Mouse (Mus musculus) splenic B cell, adult 2 months (primary cell): ENCODE data around the gene 4930402H24Rik.

Experiments
- DNase-seq: peaks from one replicate; pipeline ENCODE4 v3.0.0-alpha.2; 2011; ENCODE audit warnings: low read depth, low spot score
- H3K27me3 ChIP-seq: 2 replicates; pipeline ENCODE4 v1.6.1; 2012; ENCODE audit warnings: mild to moderate bottlenecking, low read length, moderate library complexity, mixed read lengths; ENCODE audit not compliant: control insufficient read depth, poor library complexity, insufficient read depth, severe bottlenecking
- H3K36me3 ChIP-seq: 2 replicates; pipeline ENCODE4 v1.6.1; 2012; ENCODE audit warnings: mild to moderate bottlenecking, low read length, moderate library complexity, mixed read lengths; ENCODE audit not compliant: control insufficient read depth, poor library complexity, insufficient read depth, severe bottlenecking

Gene 4930402H24Rik

GRCm38 (mm10) chr2:130706602-130707001, 199.6 kb downstream of the 4930402H24Rik start:
- DNase-seq: no peak
- no peaks in the 10 kb centered on the region for H3K36me3 ChIP-seq
- no peaks in the 10 kb centered on the region; the same call in 1 of the 2 replicates for H3K27me3 ChIP-seq

- H3K36me3 ChIP-seq: no peaks in the 10 kb centered on the region
- no peak for DNase-seq
Measured at GRCm38 (mm10) chr2:130705178-130705577, 201.0 kb downstream of the 4930402H24Rik start.

DNA sequence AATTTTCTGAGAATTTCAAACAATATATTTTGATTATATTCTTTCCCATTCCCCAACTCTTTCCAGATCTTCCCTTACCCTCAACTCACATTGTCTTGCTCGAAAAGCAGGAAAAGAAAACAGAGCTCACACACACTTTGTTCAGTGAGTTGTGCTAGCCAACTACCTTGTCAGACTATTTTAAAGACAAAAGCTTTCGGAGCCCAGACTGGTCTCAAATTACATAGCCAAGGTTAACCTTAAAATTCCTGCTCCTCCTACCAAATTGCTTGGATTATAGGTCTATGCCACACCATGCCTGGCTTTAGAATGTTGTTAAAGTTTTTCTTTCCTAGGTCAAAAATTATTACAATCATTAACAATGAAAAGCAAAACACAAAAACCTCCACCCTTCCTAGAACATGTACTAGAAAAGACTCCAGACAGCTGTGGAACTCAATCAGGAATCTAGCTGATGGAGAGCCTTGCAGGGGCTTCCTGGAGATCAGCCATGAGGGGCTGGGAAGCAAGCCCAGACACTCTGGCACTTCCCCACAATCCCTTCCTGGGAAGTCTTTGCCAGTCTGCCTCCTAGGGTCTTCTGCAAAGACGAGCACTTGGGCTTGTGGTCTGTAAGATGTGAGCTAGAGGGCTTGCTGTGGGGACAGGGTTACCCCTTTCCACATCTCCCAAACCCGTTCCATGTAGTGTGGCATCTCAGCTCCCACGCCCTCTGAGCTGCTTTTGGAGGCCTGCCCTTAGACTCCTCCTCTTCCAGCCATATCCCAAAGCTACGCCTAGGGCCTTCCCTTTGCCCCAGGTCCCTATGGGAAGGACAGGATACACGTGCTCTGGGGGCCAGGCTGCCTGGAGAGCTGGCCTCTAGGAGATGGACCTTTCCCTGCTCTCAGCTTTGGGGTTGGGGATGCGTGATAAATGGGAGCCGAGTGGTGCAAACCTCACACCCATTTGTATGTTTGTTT, 201.9 kb downstream of the 4930402H24Rik start:
- DNase-seq: no peak
- Histone ChIP-seq H3K36me3 (no peaks in the 10 kb centered on the region), H3K27me3 (no peaks in the 10 kb centered on the region; the same call in 1 of the 2 replicates)

More at GRCm38 (mm10) chr2:130705178-130705577, 201.0 kb downstream of the 4930402H24Rik start:
- no peaks in the 10 kb centered on the region; the same call in 1 of the 2 replicates for H3K27me3 ChIP-seq

DNA sequence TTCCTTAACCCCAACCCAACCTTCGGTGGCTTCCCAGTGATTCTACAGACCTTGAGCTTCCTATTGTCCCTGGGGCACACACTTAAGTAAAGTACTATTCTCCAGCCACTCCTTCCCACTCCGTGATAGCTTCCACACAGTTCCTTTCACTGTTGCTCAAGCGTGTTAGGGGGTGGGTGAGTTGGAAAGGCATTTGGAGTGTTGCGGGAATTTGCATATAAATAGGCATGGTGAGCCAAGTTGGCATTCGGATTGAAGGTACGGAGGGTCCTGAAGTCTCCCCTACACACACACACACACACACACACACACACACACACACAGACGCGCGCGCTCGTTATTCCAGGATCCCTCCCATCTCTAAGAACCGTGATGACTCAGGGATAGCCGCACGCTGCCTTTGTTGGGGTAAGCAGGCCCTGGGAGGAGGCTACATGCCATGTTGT, 208.4 kb downstream of the 4930402H24Rik start:
- no peak for DNase-seq
- no peaks in the 10 kb centered on the region for H3K36me3 ChIP-seq
- no peaks in the 10 kb centered on the region for H3K27me3 ChIP-seq

- H3K36me3 ChIP-seq: no peaks in the 10 kb centered on the region
- DNase-seq: peak; percentile 85
Measured at GRCm38 (mm10) chr2:130697153-130697810, 208.9 kb downstream of the 4930402H24Rik start, which contains the start of gene Slc4a11. TSS of gene Slc4a11 (minus strand) at chr2:130697519.

DNA sequence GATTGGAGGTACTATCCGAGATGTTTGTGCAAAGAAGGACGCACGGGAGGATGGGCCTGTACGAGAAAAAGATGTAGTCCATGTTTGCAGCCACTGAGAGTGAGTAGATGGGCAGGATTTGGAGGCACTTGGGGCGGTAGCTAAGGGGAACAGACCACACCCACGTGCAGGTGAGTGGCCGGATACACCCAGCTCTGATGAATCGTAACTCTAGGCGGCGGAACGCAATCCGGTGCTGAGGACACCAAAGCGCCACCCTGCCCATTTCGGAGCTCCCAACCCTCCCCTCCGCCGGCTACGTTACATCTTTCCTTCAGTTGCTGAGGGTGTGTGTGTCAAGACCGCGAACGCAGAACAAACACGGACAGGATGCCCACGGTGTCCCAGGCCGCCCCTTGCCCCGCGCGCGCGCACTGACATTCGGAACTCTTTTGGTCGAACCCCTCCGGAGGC, 209.5 kb downstream of the 4930402H24Rik start:
- DNase-seq: peak; percentile 69
- Histone ChIP-seq H3K27me3 (no peaks in the 10 kb centered on the region), H3K36me3 (no peaks in the 10 kb centered on the region)

More at GRCm38 (mm10) chr2:130697153-130697810, 208.9 kb downstream of the 4930402H24Rik start, which contains the start of gene Slc4a11:
- no peaks in the 10 kb centered on the region for H3K27me3 ChIP-seq

DNA sequence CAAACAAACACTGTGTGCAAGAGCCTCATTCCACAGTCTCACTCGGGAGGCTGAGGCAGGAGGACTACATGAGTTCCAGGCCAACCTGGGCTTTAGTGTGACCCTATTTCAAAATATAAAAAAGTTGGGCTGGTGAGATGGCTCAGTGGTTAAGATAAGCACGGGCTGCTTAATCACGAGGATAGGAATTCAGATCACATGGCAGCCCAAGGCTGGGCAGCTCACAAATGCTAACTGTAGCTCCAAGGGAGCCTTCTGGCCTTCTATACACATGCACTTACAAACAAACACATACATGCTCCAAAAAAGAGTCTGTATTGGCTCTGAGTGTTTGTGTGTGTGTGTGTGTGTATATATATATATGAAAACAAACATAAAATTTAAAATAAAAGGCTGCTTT, 212.6 kb downstream of the 4930402H24Rik start:
- DNase-seq: no peak
- Histone ChIP-seq H3K36me3 (no peaks in the 10 kb centered on the region), H3K27me3 (no peaks in the 10 kb centered on the region)

- H3K27me3 ChIP-seq: no peaks in the 10 kb centered on the region
- no peaks in the 10 kb centered on the region for H3K36me3 ChIP-seq
- DNase-seq: no peak
Measured at GRCm38 (mm10) chr2:130689011-130689410, 217.2 kb downstream of the 4930402H24Rik start.

GRCm38 (mm10) chr2:130685426-130685825, 220.8 kb downstream of the 4930402H24Rik start:
- DNase-seq: no peak
- no peaks in the 10 kb centered on the region for H3K27me3 ChIP-seq
- no peaks in the 10 kb centered on the region; the same call in 1 of the 2 replicates for H3K36me3 ChIP-seq

DNA sequence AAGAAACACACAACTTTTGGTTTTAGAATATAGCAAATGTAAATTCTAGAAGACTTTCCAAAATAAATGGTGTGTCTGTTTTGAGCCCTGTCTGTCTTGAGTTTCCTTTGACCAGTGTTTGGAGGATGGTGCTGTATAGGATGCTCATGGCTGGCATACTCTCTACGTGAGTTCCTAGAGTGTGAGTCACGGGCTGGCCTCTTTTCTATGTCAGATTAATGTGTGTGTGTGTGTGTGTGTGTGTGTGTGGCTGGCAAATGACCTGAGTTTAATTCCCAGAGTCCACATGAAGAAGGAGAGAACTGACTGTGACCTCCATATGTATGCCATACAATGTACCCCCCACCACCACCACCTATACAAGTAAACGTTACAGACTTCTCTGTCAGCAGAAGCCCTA, 224.7 kb downstream of the 4930402H24Rik start:
- H3K36me3 ChIP-seq: no peaks in the 10 kb centered on the region; the same call in 1 of the 2 replicates
- DNase-seq: no peak

GRCm38 (mm10) chr2:130679899-130680298, 226.3 kb downstream of the 4930402H24Rik start:
- H3K27me3 ChIP-seq: no peaks in the 10 kb centered on the region
- peak; percentile 56 for DNase-seq
- H3K36me3 ChIP-seq: no peaks in the 10 kb centered on the region; the same call in 1 of the 2 replicates

More for the DNA sequence above, 224.7 kb downstream of the 4930402H24Rik start:
- no peaks in the 10 kb centered on the region for H3K27me3 ChIP-seq

GRCm38 (mm10) chr2:130679154-130679553, 227.1 kb downstream of the 4930402H24Rik start:
- Histone ChIP-seq H3K27me3 (no peaks in the 10 kb centered on the region), H3K36me3 (no peaks in the 10 kb centered on the region; the same call in 1 of the 2 replicates)
- DNase-seq: no peak

- DNase-seq: no peak
- Histone ChIP-seq H3K36me3 (peaks cover 7% of the 10 kb centered on the region), H3K27me3 (no peaks in the 10 kb centered on the region)
Measured at GRCm38 (mm10) chr2:130677211-130677610, 229.0 kb downstream of the 4930402H24Rik start.

DNA sequence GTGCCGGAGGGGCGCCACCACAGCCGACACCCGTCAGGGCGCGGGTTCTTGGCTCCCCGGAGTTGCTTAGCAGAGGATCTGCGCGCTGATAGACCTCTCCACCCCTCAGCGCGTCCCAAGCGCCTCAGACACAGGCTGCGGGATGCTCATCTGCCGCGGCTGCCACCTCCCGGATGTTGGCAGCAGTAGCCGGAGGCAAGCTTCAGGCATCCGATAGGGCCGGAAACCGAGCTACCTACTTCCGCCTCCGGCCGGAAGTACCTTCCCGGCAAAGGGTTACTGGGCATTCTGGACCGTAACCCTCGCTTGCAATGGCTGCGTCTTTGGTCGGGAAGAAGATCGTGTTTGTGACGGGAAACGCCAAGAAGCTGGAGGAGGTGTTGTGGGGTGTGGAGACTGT, 238.6 kb downstream of the 4930402H24Rik start, which contains the start of gene Itpa:
Gene Itpa, plus strand, starts transcription at position 52 of the 400 bp plus-strand sequence.
- no peaks in the 10 kb centered on the region for H3K27me3 ChIP-seq
- DNase-seq: peak; percentile 90
- peaks cover 7% of the 10 kb centered on the region for H3K36me3 ChIP-seq
